Mouse (Mus musculus): ENCODE data around the gene Gas7. TPM values are rescaled to one million over a fixed set of nuclear protein-coding genes. Genes with fewer than 3 reads are reported as not detected.

Gene Gas7
- polyA plus RNA-seq, 1 experiment from 2014 or later: 53.5 TPM

- WGBS: 36% methylated on average over 3 of the region's 3 CpGs
- no peaks in the 10 kb centered on the region for H3K9me3 ChIP-seq (replicated peaks; ENCODE audit: control insufficient read depth, low read length, poor library complexity, severe bottlenecking)
- no peak overlapping the region for H3K9ac ChIP-seq (ENCODE audit: low read depth, low read length)
- no peak overlapping the region for H3K4me3 ChIP-seq (ENCODE audit: low read depth, low read length)
- H3K4me1 ChIP-seq (ENCODE audit: control insufficient read depth, insufficient read depth, low read length): peaks cover 6% of the 10 kb centered on the region
- no peaks in the 10 kb centered on the region for H3K36me3 ChIP-seq (ENCODE audit: control insufficient read depth, insufficient read depth, low read length)
- H3K4me2 ChIP-seq (ENCODE audit: low read length): no peak overlapping the region
- no peaks in the 10 kb centered on the region for H3K27me3 ChIP-seq (ENCODE audit: control insufficient read depth, insufficient read depth, low read depth, low read length)
- ATAC-seq: no peak
- H3K27ac ChIP-seq (ENCODE audit: low read length): no peak overlapping the region
Measured at GRCm38 (mm10) chr11:67523806-67524205, 68.6 kb downstream of the Gas7 start.

GRCm38 (mm10) chr11:67524731-67525130 lies 69.5 kb downstream of the Gas7 start:
- Histone ChIP-seq H3K4me3 (ENCODE audit: low read depth, low read length) (no peak overlapping the region), H3K9me3 (replicated peaks; ENCODE audit: control insufficient read depth, low read length, poor library complexity, severe bottlenecking) (no peaks in the 10 kb centered on the region), H3K4me2 (ENCODE audit: low read length) (no peak overlapping the region), H3K4me1 (ENCODE audit: control insufficient read depth, insufficient read depth, low read length) (peaks cover 6% of the 10 kb centered on the region), H3K9ac (ENCODE audit: low read depth, low read length) (no peak overlapping the region), H3K27me3 (ENCODE audit: control insufficient read depth, insufficient read depth, low read depth, low read length) (no peaks in the 10 kb centered on the region), H3K36me3 (ENCODE audit: control insufficient read depth, insufficient read depth, low read length) (no peaks in the 10 kb centered on the region), H3K27ac (ENCODE audit: low read length) (no peak overlapping the region)
- no peak for ATAC-seq
- 60% methylated on average over 2 of the region's 2 CpGs for WGBS

- 47% methylated on average over 3 of the region's 3 CpGs for WGBS
- Histone ChIP-seq H3K4me3 (ENCODE audit: low read depth, low read length) (no peak overlapping the region), H3K9me3 (replicated peaks; ENCODE audit: control insufficient read depth, low read length, poor library complexity, severe bottlenecking) (no peaks in the 10 kb centered on the region), H3K4me2 (ENCODE audit: low read length) (no peak overlapping the region), H3K4me1 (ENCODE audit: control insufficient read depth, insufficient read depth, low read length) (peaks cover 6% of the 10 kb centered on the region), H3K27ac (ENCODE audit: low read length) (no peak overlapping the region), H3K9ac (ENCODE audit: low read depth, low read length) (no peak overlapping the region), H3K36me3 (ENCODE audit: control insufficient read depth, insufficient read depth, low read length) (no peaks in the 10 kb centered on the region), H3K27me3 (ENCODE audit: control insufficient read depth, insufficient read depth, low read depth, low read length) (no peaks in the 10 kb centered on the region)
- ATAC-seq: no peak
Measured at GRCm38 (mm10) chr11:67525841-67526240, 70.6 kb downstream of the Gas7 start.

- no peaks in the 10 kb centered on the region for H3K9me3 ChIP-seq (replicated peaks; ENCODE audit: control insufficient read depth, low read length, poor library complexity, severe bottlenecking)
- H3K4me3 ChIP-seq (ENCODE audit: low read depth, low read length): no peak overlapping the region
- no peaks in the 10 kb centered on the region for H3K27me3 ChIP-seq (ENCODE audit: control insufficient read depth, insufficient read depth, low read depth, low read length)
- ATAC-seq: no peak
- no peaks in the 10 kb centered on the region for H3K36me3 ChIP-seq (ENCODE audit: control insufficient read depth, insufficient read depth, low read length)
- peaks cover 6% of the 10 kb centered on the region for H3K4me1 ChIP-seq (ENCODE audit: control insufficient read depth, insufficient read depth, low read length)
- 84% methylated on average over 12 of the region's 12 CpGs for WGBS
- H3K27ac ChIP-seq (ENCODE audit: low read length): no peak overlapping the region
- H3K4me2 ChIP-seq (ENCODE audit: low read length): no peak overlapping the region
- no peak overlapping the region for H3K9ac ChIP-seq (ENCODE audit: low read depth, low read length)
Measured at GRCm38 (mm10) chr11:67526621-67527545, 71.6 kb downstream of the Gas7 start.

- no peak overlapping the region for H3K4me2 ChIP-seq (ENCODE audit: low read length)
- no peak overlapping the region for H3K9ac ChIP-seq (ENCODE audit: low read depth, low read length)
- no peak overlapping the region for H3K27ac ChIP-seq (ENCODE audit: low read length)
- no peaks in the 10 kb centered on the region for H3K36me3 ChIP-seq (ENCODE audit: control insufficient read depth, insufficient read depth, low read length)
- no peak for ATAC-seq
- no peak overlapping the region for H3K4me3 ChIP-seq (ENCODE audit: low read depth, low read length)
- no peaks in the 10 kb centered on the region for H3K9me3 ChIP-seq (replicated peaks; ENCODE audit: control insufficient read depth, low read length, poor library complexity, severe bottlenecking)
- peaks cover 6% of the 10 kb centered on the region for H3K4me1 ChIP-seq (ENCODE audit: control insufficient read depth, insufficient read depth, low read length)
- H3K27me3 ChIP-seq (ENCODE audit: control insufficient read depth, insufficient read depth, low read depth, low read length): no peaks in the 10 kb centered on the region
- WGBS: 93% methylated on average over 2 of the region's 2 CpGs
Measured at GRCm38 (mm10) chr11:67531286-67531685, 76.0 kb downstream of the Gas7 start.

GRCm38 (mm10) chr11:67531926-67532565 lies 76.8 kb downstream of the Gas7 start:
- H3K27me3 ChIP-seq (ENCODE audit: control insufficient read depth, insufficient read depth, low read depth, low read length): no peaks in the 10 kb centered on the region
- H3K27ac ChIP-seq (ENCODE audit: low read length): no peak overlapping the region
- H3K9me3 ChIP-seq (replicated peaks; ENCODE audit: control insufficient read depth, low read length, poor library complexity, severe bottlenecking): no peaks in the 10 kb centered on the region
- H3K4me1 ChIP-seq (ENCODE audit: control insufficient read depth, insufficient read depth, low read length): peaks cover 1% of the 10 kb centered on the region; the same call in 1 of the 2 replicates
- 76% methylated on average over 6 of the region's 6 CpGs for WGBS
- H3K4me2 ChIP-seq (ENCODE audit: low read length): no peak overlapping the region
- ATAC-seq: no peak
- H3K4me3 ChIP-seq (ENCODE audit: low read depth, low read length): no peak overlapping the region
- no peaks in the 10 kb centered on the region for H3K36me3 ChIP-seq (ENCODE audit: control insufficient read depth, insufficient read depth, low read length)
- H3K9ac ChIP-seq (ENCODE audit: low read depth, low read length): no peak overlapping the region

GRCm38 (mm10) chr11:67532728-67533127 lies 77.5 kb downstream of the Gas7 start:
- Histone ChIP-seq H3K9ac (ENCODE audit: low read depth, low read length) (no peak overlapping the region), H3K36me3 (ENCODE audit: control insufficient read depth, insufficient read depth, low read length) (no peaks in the 10 kb centered on the region), H3K27me3 (ENCODE audit: control insufficient read depth, insufficient read depth, low read depth, low read length) (no peaks in the 10 kb centered on the region), H3K4me1 (ENCODE audit: control insufficient read depth, insufficient read depth, low read length) (no peaks in the 10 kb centered on the region), H3K27ac (ENCODE audit: low read length) (no peak overlapping the region), H3K4me2 (ENCODE audit: low read length) (no peak overlapping the region), H3K4me3 (ENCODE audit: low read depth, low read length) (no peak overlapping the region), H3K9me3 (replicated peaks; ENCODE audit: control insufficient read depth, low read length, poor library complexity, severe bottlenecking) (no peaks in the 10 kb centered on the region)
- WGBS: 90% methylated on average over 10 of the region's 10 CpGs
- ATAC-seq: no peak

- 85% methylated on average over 6 of the region's 6 CpGs for WGBS
- no peak for ATAC-seq
- no peak overlapping the region for H3K4me3 ChIP-seq (ENCODE audit: low read depth, low read length)
Measured at GRCm38 (mm10) chr11:67533151-67533550, 77.9 kb downstream of the Gas7 start.

GRCm38 (mm10) chr11:67535703-67536102 lies 80.5 kb downstream of the Gas7 start:
- H3K9me3 ChIP-seq (replicated peaks; ENCODE audit: control insufficient read depth, low read length, poor library complexity, severe bottlenecking): no peaks in the 10 kb centered on the region
- H3K27ac ChIP-seq (ENCODE audit: low read length): no peak overlapping the region
- no peak for ATAC-seq
- no peak overlapping the region for H3K4me2 ChIP-seq (ENCODE audit: low read length)
- no peaks in the 10 kb centered on the region for H3K4me1 ChIP-seq (ENCODE audit: control insufficient read depth, insufficient read depth, low read length)
- no peaks in the 10 kb centered on the region for H3K27me3 ChIP-seq (ENCODE audit: control insufficient read depth, insufficient read depth, low read depth, low read length)
- 93% methylated on average over 1 of the region's 1 CpGs for WGBS
- H3K9ac ChIP-seq (ENCODE audit: low read depth, low read length): no peak overlapping the region
- H3K36me3 ChIP-seq (ENCODE audit: control insufficient read depth, insufficient read depth, low read length): no peaks in the 10 kb centered on the region
- no peak overlapping the region for H3K4me3 ChIP-seq (ENCODE audit: low read depth, low read length)

More at GRCm38 (mm10) chr11:67533151-67533550, 77.9 kb downstream of the Gas7 start:
- no peaks in the 10 kb centered on the region for H3K27me3 ChIP-seq (ENCODE audit: control insufficient read depth, insufficient read depth, low read depth, low read length)
- no peaks in the 10 kb centered on the region for H3K9me3 ChIP-seq (replicated peaks; ENCODE audit: control insufficient read depth, low read length, poor library complexity, severe bottlenecking)
- H3K27ac ChIP-seq (ENCODE audit: low read length): no peak overlapping the region
- no peaks in the 10 kb centered on the region for H3K36me3 ChIP-seq (ENCODE audit: control insufficient read depth, insufficient read depth, low read length)
- H3K9ac ChIP-seq (ENCODE audit: low read depth, low read length): no peak overlapping the region
- no peaks in the 10 kb centered on the region for H3K4me1 ChIP-seq (ENCODE audit: control insufficient read depth, insufficient read depth, low read length)
- no peak overlapping the region for H3K4me2 ChIP-seq (ENCODE audit: low read length)
